Mouse (Mus musculus): ENCODE results near the gene Cdk5r2.

DNA sequence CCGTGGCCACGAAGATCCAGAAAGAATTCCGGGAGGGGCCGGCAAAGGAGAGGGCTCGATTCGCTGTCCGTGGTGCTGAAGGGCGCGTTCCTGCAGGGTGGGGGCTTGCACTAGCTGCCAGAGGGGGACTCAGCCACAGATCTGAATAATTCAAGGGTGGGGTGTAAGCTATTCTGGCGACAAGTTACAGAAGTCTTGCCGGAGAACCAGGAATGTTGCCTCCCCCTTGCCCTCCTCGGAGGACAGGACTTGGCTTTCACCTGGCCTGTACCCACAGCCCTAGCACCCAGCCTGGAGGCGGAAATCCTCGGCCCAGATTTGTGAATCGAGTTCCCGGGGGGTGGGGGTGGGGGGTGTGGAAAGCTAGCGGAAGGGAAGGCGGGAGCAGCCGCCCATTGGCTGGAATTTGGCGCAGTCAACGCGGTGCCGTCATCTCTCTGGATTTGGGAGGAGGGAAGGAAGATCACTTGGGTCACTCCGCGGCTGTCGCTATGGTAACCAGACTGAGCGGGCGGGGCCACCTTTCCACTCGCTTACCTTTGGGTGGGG is 3.5 kb downstream of the Cdk5r2 start:
- TF ChIP-seq GATA1 (IDR thresholded peaks at IDR 0.05; ENCODE audit: borderline replicate concordance, low read length), result no peak
- no peak for TF ChIP-seq FLI1 (IDR thresholded peaks at IDR 0.05; ENCODE audit: low read length)
